Mouse (Mus musculus) urinary bladder, postnatal 0 days (tissue): Measurements from ENCODE around the gene Lum. TPM values are rescaled to one million over a fixed set of nuclear protein-coding genes. Genes with fewer than 3 reads are reported as not detected.

Source experiments
- polyA plus RNA-seq: library from polyadenylated mRNA; unstranded; fragments of >200 nt; fragmentation: Nextera tagmentation; extraction: Ambion mirVana; gene quantifications from 2 replicates; pipeline ENCODE4 v1.2.1, GENCODE M21; 2015

Gene Lum
- polyA plus RNA-seq: 232 and 281 TPM in 2 replicates

DNA sequence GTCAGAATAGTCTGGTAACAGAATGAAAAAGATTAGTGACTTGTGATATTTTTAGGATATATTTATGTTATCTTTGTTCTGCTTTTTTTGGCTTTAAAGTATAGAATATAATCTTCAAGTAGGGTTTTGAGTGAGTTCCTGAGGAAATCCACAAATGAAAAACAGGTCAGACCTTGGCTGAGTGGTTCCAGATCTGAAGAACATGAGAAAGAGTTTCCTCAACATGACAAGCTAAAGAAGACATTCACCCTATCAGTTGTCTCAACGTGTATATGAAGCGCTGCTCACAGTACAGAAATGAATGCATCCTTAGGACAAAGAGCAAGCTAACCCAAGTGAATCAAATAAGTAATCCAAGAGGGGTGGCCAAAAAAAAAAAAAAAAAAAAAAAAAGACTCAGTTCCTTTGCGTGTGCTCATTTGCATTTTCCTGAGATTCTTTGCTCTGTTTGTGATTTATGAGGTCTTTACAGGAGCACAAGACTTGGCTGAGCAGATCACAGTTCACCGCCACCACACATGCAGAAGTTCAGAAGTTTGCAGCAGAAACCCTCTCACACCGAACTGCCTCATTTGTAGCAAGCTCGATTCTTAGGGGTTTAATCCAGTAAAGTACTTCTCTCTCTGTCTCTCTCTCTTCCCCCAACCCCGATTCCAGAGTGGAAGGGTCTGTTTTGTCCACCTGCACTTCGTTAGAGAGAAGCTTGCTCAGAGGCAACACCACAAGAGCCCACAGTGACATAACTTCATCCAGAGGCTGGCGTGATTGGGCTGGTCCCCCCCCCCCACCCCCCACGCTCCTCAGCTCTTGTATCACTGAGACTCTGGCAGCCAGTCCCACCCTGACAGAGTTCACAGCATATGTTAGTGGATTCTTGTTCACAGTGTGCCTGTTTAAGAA is at the start of gene Lum:
Lum (plus strand) TSS at position 172 of the 900 bp plus-strand sequence.

DNA sequence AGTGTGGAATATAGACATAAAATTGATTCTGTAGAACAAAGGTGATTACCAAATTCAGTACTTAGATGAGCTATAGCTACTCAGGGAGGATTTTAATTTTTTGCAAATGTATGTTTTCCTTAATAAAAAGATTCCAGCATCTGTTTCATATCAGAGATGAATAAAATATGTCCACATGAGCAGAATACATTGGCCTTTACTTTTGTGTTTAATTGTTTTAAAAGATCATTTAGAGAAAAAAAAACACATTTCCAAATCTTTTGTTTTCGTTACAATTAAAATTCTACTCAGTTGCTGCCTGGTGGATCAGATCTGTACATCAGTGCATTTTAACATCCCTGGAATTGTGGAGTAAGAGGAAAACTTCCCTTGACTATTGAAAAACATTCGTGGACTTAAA is 41.7 kb downstream of the Lum start, which contains the start of gene Kera:
Kera (plus strand) TSS at position 301 of the 400 bp plus-strand sequence.

Other genes with a start within 250 kb of the Lum start
- 1,361 and 1,488 TPM in 2 replicates for gene Dcn, start 85.5 kb upstream of the Lum start, polyA plus RNA-seq
- gene Kera, start 41.8 kb downstream of the Lum start, polyA plus RNA-seq: 0.22 and 0.26 TPM in 2 replicates
- 0.30 and 0.35 TPM in 2 replicates for gene Epyc, start 78.9 kb downstream of the Lum start, polyA plus RNA-seq
- gene Ccer1, start 127.9 kb downstream of the Lum start, polyA plus RNA-seq: not detected in 2 replicates
- gene C030005K15Rik, start 161.6 kb downstream of the Lum start, polyA plus RNA-seq: not detected in 2 replicates